Mouse (Mus musculus): Measurements from ENCODE around the gene Fam71f1.

The Fam71f1 gene
- long read RNA-seq, experiment 1: 0 reads
- long read RNA-seq, experiment 2: 0 reads

- intact Hi-C loops (cut with DNase I): no loop called here
These were observed at the start of gene Fam71f1 for GRCm38 (mm10) chr6:29318879-29319278. Fam71f1 (plus strand) TSS chr6:29319140.

- intact Hi-C loops (cut with DNase I): no loop called here
These were observed 48.0 kb upstream of the Fam71f1 start for GRCm38 (mm10) chr6:29270961-29271360.

GRCm38 (mm10) chr6:29272312-29273072 is 46.4 kb upstream of the Fam71f1 start, which contains the start of gene Hilpda:
Hilpda (plus strand) TSS chr6:29272488.
- intact Hi-C loops (cut with DNase I): no loop called here

GRCm38 (mm10) chr6:29276746-29277145 is 42.2 kb upstream of the Fam71f1 start:
- intact Hi-C loops (cut with DNase I): loop anchor here (5.0 kb wide), 1 partner anchor 109 kb away; the partner anchor contains the start of gene Rbm28

GRCm38 (mm10) chr6:29278513-29279267 is 40.2 kb upstream of the Fam71f1 start:
- intact Hi-C loops (cut with DNase I): loop anchor here (2.0 to 5.0 kb wide), 3 partner anchors 38 to 111 kb away; partner anchors contain the start of gene Rbm28

- intact Hi-C loops (cut with DNase I): loop anchor here (2.0 to 5.0 kb wide), 3 partner anchors 38 to 112 kb away; partner anchors contain the start of gene Rbm28
These were observed 39.6 kb upstream of the Fam71f1 start, which contains the start of gene Fam71f2 for GRCm38 (mm10) chr6:29279293-29279692. Fam71f2 (plus strand) TSS chr6:29279593.

GRCm38 (mm10) chr6:29280671-29281070 is 38.3 kb upstream of the Fam71f1 start:
- intact Hi-C loops (cut with DNase I): no loop called here

- intact Hi-C loops (cut with DNase I): no loop called here
These were observed 32.1 kb upstream of the Fam71f1 start for GRCm38 (mm10) chr6:29286870-29287269.

GRCm38 (mm10) chr6:29287481-29287880 is 31.5 kb upstream of the Fam71f1 start:
- intact Hi-C loops (cut with DNase I): no loop called here

GRCm38 (mm10) chr6:29287944-29288343 is 31.0 kb upstream of the Fam71f1 start:
- intact Hi-C loops (cut with DNase I): no loop called here

- intact Hi-C loops (cut with DNase I): no loop called here
These were observed 30.3 kb upstream of the Fam71f1 start for GRCm38 (mm10) chr6:29288651-29289050.

- intact Hi-C loops (cut with DNase I): no loop called here
These were observed 19.8 kb upstream of the Fam71f1 start for GRCm38 (mm10) chr6:29299112-29299511.

- intact Hi-C loops (cut with DNase I): no loop called here
These were observed 15.7 kb upstream of the Fam71f1 start for GRCm38 (mm10) chr6:29303251-29303650.

- intact Hi-C loops (cut with DNase I): no loop called here
These were observed 15.2 kb upstream of the Fam71f1 start for GRCm38 (mm10) chr6:29303726-29304125.

GRCm38 (mm10) chr6:29305462-29305861 is 13.5 kb upstream of the Fam71f1 start:
- intact Hi-C loops (cut with DNase I): no loop called here

GRCm38 (mm10) chr6:29308846-29309605 is 9.9 kb upstream of the Fam71f1 start:
- intact Hi-C loops (cut with DNase I): no loop called here

GRCm38 (mm10) chr6:29313690-29314202 is 5.2 kb upstream of the Fam71f1 start:
- intact Hi-C loops (cut with DNase I): no loop called here

GRCm38 (mm10) chr6:29317286-29317685 is 1.7 kb upstream of the Fam71f1 start:
- intact Hi-C loops (cut with DNase I): no loop called here

GRCm38 (mm10) chr6:29317941-29318340 is 999 bp upstream of the Fam71f1 start:
- intact Hi-C loops (cut with DNase I): no loop called here

- intact Hi-C loops (cut with DNase I): no loop called here
These were observed 2.6 kb downstream of the Fam71f1 start for GRCm38 (mm10) chr6:29321586-29321985.

GRCm38 (mm10) chr6:29322147-29322546 is 3.2 kb downstream of the Fam71f1 start:
- intact Hi-C loops (cut with DNase I): no loop called here
